Comparison of ENCODE assay signal across 23 mouse cellular contexts in genomic region chr7:65630661-65631060, GRCm38 (mm10). TPM values are rescaled to one million over a fixed set of nuclear protein-coding genes. Genes with fewer than 3 reads are reported as not detected.
DNase-seq lines count a peak whose midpoint lies in the region; ATAC-seq and TF ChIP-seq lines count a peak whose summit lies in the region.
"Had no signal": no experiment of that assay in that cellular context is flagged by ENCODE, and none has a peak within 500 bp of the region (broad histone marks: within the 10 kb centered on the region; RNA-seq: fewer than 3 reads in every experiment).

No protein-coding gene starts in this region.

- 76% methylated on average over 5 of the region's 5 CpGs for WGBS in midbrain, embryonic 11.5 days
- 69% methylated on average over 5 of the region's 5 CpGs for WGBS in midbrain, embryonic 13.5 days

- ATAC-seq in midbrain, embryonic 11.5 days (ENCODE audit: low FRiP score): no peak
- ATAC-seq in midbrain, embryonic 13.5 days: no peak
- ATAC-seq: activated CD4-positive, CD25-positive, alpha-beta regulatory T cell, adult 4 months; forebrain, embryonic 13.5 days; forebrain, embryonic 15.5 days; forebrain, postnatal 0 days; Patski had no signal

- no peaks in the 10 kb centered on the region for H3K4me1 ChIP-seq in midbrain, embryonic 11.5 days (ENCODE audit: control insufficient read depth, insufficient read depth, low read length)
- no peaks in the 10 kb centered on the region for H3K4me1 ChIP-seq in midbrain, embryonic 13.5 days (replicated peaks)
- H3K4me1 ChIP-seq: embryonic facial prominence, embryonic 12.5 days; forebrain, embryonic 13.5 days; forebrain, embryonic 15.5 days had no signal

- no peaks in the 10 kb centered on the region for H3K27me3 ChIP-seq in midbrain, embryonic 11.5 days (ENCODE audit: control insufficient read depth, insufficient read depth, low read length)
- H3K27me3 ChIP-seq in midbrain, embryonic 13.5 days: peaks cover 5% of the 10 kb centered on the region; the same call in 1 of the 2 replicates
- H3K27me3 ChIP-seq: embryonic facial prominence, embryonic 12.5 days; forebrain, embryonic 13.5 days; forebrain, embryonic 15.5 days had no signal

- no peaks in the 10 kb centered on the region for H3K9me3 ChIP-seq in midbrain, embryonic 11.5 days (ENCODE audit: control insufficient read depth, low read length)
- H3K9me3 ChIP-seq in midbrain, embryonic 13.5 days: no peaks in the 10 kb centered on the region
- H3K9me3 ChIP-seq: embryonic facial prominence, embryonic 10.5 days; embryonic facial prominence, embryonic 12.5 days; forebrain, embryonic 13.5 days; forebrain, embryonic 15.5 days; G1E had no signal

- H3K27ac ChIP-seq in midbrain, embryonic 11.5 days (ENCODE audit: low read depth, low read length): no peak overlapping the region
- H3K27ac ChIP-seq in midbrain, embryonic 13.5 days: no peak overlapping the region
- H3K27ac ChIP-seq in left cerebral cortex, adult 2 months: no peak overlapping the region
- H3K27ac ChIP-seq: embryonic facial prominence, embryonic 10.5 days; embryonic facial prominence, embryonic 12.5 days; forebrain, embryonic 13.5 days; forebrain, embryonic 15.5 days had no signal

- intact Hi-C loops in left cerebral cortex, adult 2 months (cut with DNase I): loop anchor here (10.0 kb wide), 1 partner anchor 676 kb away; no protein-coding TSS in a partner anchor

- TF ChIP-seq CTCF in left cerebral cortex, adult 2 months (IDR thresholded peaks at IDR 0.05): no peak

- no peak overlapping the region for H3K4me3 ChIP-seq in midbrain, embryonic 11.5 days (ENCODE audit: low read depth, low read length)
- H3K4me3 ChIP-seq in midbrain, embryonic 13.5 days (replicated peaks): no peak overlapping the region
- no peak overlapping the region for H3K4me3 ChIP-seq in left cerebral cortex, adult 2 months
- H3K4me3 ChIP-seq: embryonic facial prominence, embryonic 10.5 days; embryonic facial prominence, embryonic 12.5 days; forebrain, embryonic 13.5 days; forebrain, embryonic 15.5 days had no signal

- peak; percentile 8 for DNase-seq in midbrain, embryonic 11.5 days (ENCODE audit: low spot score, missing footprints)
- peak; percentile 65 for DNase-seq in testis, postnatal 14 days (ENCODE audit: low spot score)
- DNase-seq in testis, postnatal 10 days (ENCODE audit: low spot score): no peak
- DNase-seq in R1 (ENCODE audit: low read depth, low spot score): peak; percentile 62
- no peak for DNase-seq in left cerebral cortex, adult 2 months (ENCODE audit: extremely low spot score in 1 of 2, low spot score in 2 of 2)
- DNase-seq in layer of hippocampus, postnatal 25 days (ENCODE audit: extremely low spot score in 1 of 2, low spot score in 1 of 2): no peak
- DNase-seq: adrenal gland, adult 8-10 months; adrenal gland, postnatal 14 days; adrenal gland, postnatal 36 days; cerebellum, adult 11-12 months; cerebellum, adult 2 months; cerebellum, adult 9-10 months; cerebellum, postnatal 10 days; cerebellum, postnatal 25 days; forebrain, postnatal 0 days had no signal

- no peak overlapping the region for H3K4me2 ChIP-seq in midbrain, embryonic 11.5 days
- no peak overlapping the region for H3K4me2 ChIP-seq in midbrain, embryonic 13.5 days (replicated peaks)
- H3K4me2 ChIP-seq: embryonic facial prominence, embryonic 12.5 days; forebrain, embryonic 13.5 days; forebrain, embryonic 15.5 days had no signal

- no peaks in the 10 kb centered on the region for H3K36me3 ChIP-seq in midbrain, embryonic 11.5 days (ENCODE audit: control insufficient read depth, insufficient read depth, low read length)
- H3K36me3 ChIP-seq in midbrain, embryonic 13.5 days: no peaks in the 10 kb centered on the region
- H3K36me3 ChIP-seq: embryonic facial prominence, embryonic 10.5 days; embryonic facial prominence, embryonic 12.5 days; forebrain, embryonic 15.5 days; G1E had no signal

- no peak overlapping the region for H3K9ac ChIP-seq in midbrain, embryonic 11.5 days (ENCODE audit: low read length)
- no peak overlapping the region for H3K9ac ChIP-seq in midbrain, embryonic 13.5 days (replicated peaks)
- H3K9ac ChIP-seq: embryonic facial prominence, embryonic 12.5 days; forebrain, embryonic 13.5 days; forebrain, embryonic 15.5 days; forebrain, postnatal 0 days had no signal

RNA-seq across cellular contexts. Expression of gene Tarsl2, which starts 14.0 kb away (rescaled TPM):
- polyA plus RNA-seq in midbrain, embryonic 11.5 days (2014; fragmentation: Nextera tagmentation; extraction: Ambion mirVana): 11.7 and 12.0 TPM in 2 replicates
- polyA plus RNA-seq in midbrain, embryonic 13.5 days (2015; fragmentation: Nextera tagmentation; extraction: Ambion mirVana): 10.1 and 11.2 TPM in 2 replicates
- 10 to 100 TPM; 41.3 to 44.3 TPM for total RNA-seq in left cerebral cortex, adult 2 months (2021)
- total RNA-seq in layer of hippocampus, postnatal 25 days (2021): 10 to 100 TPM; 36.2 to 36.7 TPM

Comparison
In these comparisons a context has a peak if more than half of its experiments do, and no peak if none do; other contexts are left out.
1. DNase-seq: peak in midbrain, embryonic 11.5 days (single experiment), testis, postnatal 14 days (single experiment) and R1 (single experiment); none in testis, postnatal 10 days (single experiment), left cerebral cortex, adult 2 months (0 of 2) and layer of hippocampus, postnatal 25 days (0 of 2).